Mouse (Mus musculus) limb, embryonic 15.5 days (tissue): ENCODE measurements around the gene Rcor3. TPM values are rescaled to one million over a fixed set of nuclear protein-coding genes. Genes with fewer than 3 reads are reported as not detected.

Source experiments
- ATAC-seq: fragments of 200-750 bp; cut with Nextera tagmentation; 2 replicates; pipeline ENCODE4 v1.8.0; 2017; ENCODE audit warnings: low read depth, moderate TSS enrichment; ENCODE audit not compliant: insufficient number of reproducible peaks, low FRiP score, low TSS enrichment
- H3K27ac ChIP-seq: fragments of 300-500 bp; sonication (generic); 2 replicates; pipeline ENCODE4 v1.5.1; 2015; ENCODE audit warnings: moderate library complexity, mild to moderate bottlenecking, inconsistent platforms
- H3K27me3 ChIP-seq: fragments of 300-500 bp; sonication (generic); 2 replicates; pipeline ENCODE4 v1.6.1; 2015; ENCODE audit warnings: inconsistent platforms
- H3K36me3 ChIP-seq: fragments of 300-500 bp; sonication (generic); 2 replicates; pipeline ENCODE4 v1.6.1; 2015; ENCODE audit warnings: inconsistent platforms
- H3K4me1 ChIP-seq: fragments of 300-500 bp; sonication (generic); 2 replicates; pipeline ENCODE4 v1.6.1; 2015; ENCODE audit warnings: inconsistent platforms
- H3K4me2 ChIP-seq: fragments of 300-500 bp; sonication (generic); 2 replicates; pipeline ENCODE4 v1.6.1; 2015; ENCODE audit warnings: mild to moderate bottlenecking, inconsistent platforms
- H3K4me3 ChIP-seq: fragments of 300-500 bp; sonication (generic); 2 replicates; pipeline ENCODE4 v1.5.1; 2015; ENCODE audit warnings: mild to moderate bottlenecking, inconsistent platforms
- H3K9ac ChIP-seq: fragments of 300-500 bp; sonication (generic); 2 replicates; pipeline ENCODE4 v1.6.1; 2015; ENCODE audit warnings: inconsistent platforms
- H3K9me3 ChIP-seq: fragments of 300-500 bp; sonication (generic); 2 replicates; pipeline ENCODE4 v1.6.1; 2016; ENCODE audit warnings: inconsistent platforms
- WGBS: fragments of 180-500 bp; shearing (Covaris S2); methylation state at CpG from one replicate; pipeline ENCODE4 v1.1.7; 2015; 5-methylcytosine and 5-hydroxymethylcytosine counted together
- polyA plus RNA-seq: library from polyadenylated mRNA; unstranded; fragments of >200 nt; fragmentation: Nextera tagmentation; extraction: Ambion mirVana; gene quantifications from 2 replicates; pipeline ENCODE4 v1.2.1, GENCODE M21; 2015

The Rcor3 gene
- polyA plus RNA-seq, 1 experiment from 2014 or later: 33.1 TPM

GRCm38 (mm10) chr1:192079121-192079520, 58.7 kb downstream of the Rcor3 start:
- Histone ChIP-seq H3K4me2 (no peak overlapping the region), H3K27ac (no peak overlapping the region), H3K9me3 (peaks cover 4% of the 10 kb centered on the region; the same call in 1 of the 2 replicates), H3K27me3 (no peaks in the 10 kb centered on the region), H3K4me3 (no peak overlapping the region), H3K9ac (no peak overlapping the region), H3K36me3 (no peaks in the 10 kb centered on the region), H3K4me1 (peaks cover 20% of the 10 kb centered on the region)
- ATAC-seq: no peak
- WGBS: 77% methylated on average over 1 of the region's 1 CpGs

- Histone ChIP-seq H3K9me3 (peaks cover 4% of the 10 kb centered on the region; the same call in 1 of the 2 replicates), H3K36me3 (no peaks in the 10 kb centered on the region), H3K4me2 (no peak overlapping the region), H3K27me3 (no peaks in the 10 kb centered on the region), H3K27ac (peak overlapping the region; percentile 43), H3K4me1 (peaks cover 20% of the 10 kb centered on the region), H3K9ac (no peak overlapping the region), H3K4me3 (no peak overlapping the region)
- WGBS: 37% methylated on average over 3 of the region's 3 CpGs
- ATAC-seq: 0 out of 2 replicates have a peak, but pooled peaks have one; percentile 42
Observed at GRCm38 (mm10) chr1:192078406-192078805, 59.5 kb downstream of the Rcor3 start.

GRCm38 (mm10) chr1:192076796-192077535, 60.9 kb downstream of the Rcor3 start:
- Histone ChIP-seq H3K4me1 (peaks cover 29% of the 10 kb centered on the region), H3K4me3 (no peak overlapping the region), H3K36me3 (no peaks in the 10 kb centered on the region), H3K4me2 (no peak overlapping the region), H3K9me3 (peaks cover 4% of the 10 kb centered on the region; the same call in 1 of the 2 replicates), H3K27me3 (no peaks in the 10 kb centered on the region), H3K27ac (peak overlapping the region; percentile 11; the same call in 1 of the 2 replicates), H3K9ac (no peak overlapping the region)
- ATAC-seq: no peak

- 70% methylated on average over 4 of the region's 4 CpGs for WGBS
- H3K36me3 ChIP-seq: no peaks in the 10 kb centered on the region
- H3K9ac ChIP-seq: no peak overlapping the region
- peaks cover 37% of the 10 kb centered on the region for H3K4me1 ChIP-seq
- no peaks in the 10 kb centered on the region; the same call in 1 of the 2 replicates for H3K27me3 ChIP-seq
- H3K4me2 ChIP-seq: no peak overlapping the region
- H3K27ac ChIP-seq: no peak overlapping the region
- H3K9me3 ChIP-seq: no peaks in the 10 kb centered on the region; the same call in 1 of the 2 replicates
- no peak for ATAC-seq
- H3K4me3 ChIP-seq: no peak overlapping the region
Observed at GRCm38 (mm10) chr1:192076101-192076500, 61.8 kb downstream of the Rcor3 start.

GRCm38 (mm10) chr1:192074824-192075223, 63.0 kb downstream of the Rcor3 start:
- H3K27ac ChIP-seq: no peak overlapping the region
- 74% methylated on average over 1 of the region's 1 CpGs for WGBS

GRCm38 (mm10) chr1:192072426-192072825, 65.4 kb downstream of the Rcor3 start:
- Histone ChIP-seq H3K36me3 (0 out of 2 replicates have a peak, but pooled peaks cover 7% of the 10 kb centered on the region), H3K4me3 (no peak overlapping the region), H3K4me2 (no peak overlapping the region), H3K9ac (no peak overlapping the region), H3K27me3 (no peaks in the 10 kb centered on the region; the same call in 1 of the 2 replicates), H3K9me3 (no peaks in the 10 kb centered on the region), H3K27ac (no peak overlapping the region), H3K4me1 (peaks cover 43% of the 10 kb centered on the region)
- no peak for ATAC-seq
- WGBS: 41% methylated on average over 1 of the region's 1 CpGs

More at GRCm38 (mm10) chr1:192074824-192075223, 63.0 kb downstream of the Rcor3 start:
- Histone ChIP-seq H3K4me2 (no peak overlapping the region), H3K9ac (no peak overlapping the region), H3K9me3 (no peaks in the 10 kb centered on the region), H3K36me3 (no peaks in the 10 kb centered on the region), H3K4me1 (peaks cover 50% of the 10 kb centered on the region), H3K27me3 (no peaks in the 10 kb centered on the region; the same call in 1 of the 2 replicates), H3K4me3 (no peak overlapping the region)
- no peak for ATAC-seq

- Histone ChIP-seq H3K4me1 (peaks cover 39% of the 10 kb centered on the region), H3K36me3 (peaks cover 17% of the 10 kb centered on the region; the same call in 1 of the 2 replicates), H3K9ac (no peak overlapping the region), H3K27me3 (no peaks in the 10 kb centered on the region; the same call in 1 of the 2 replicates), H3K27ac (peak overlapping the region; percentile 72), H3K4me2 (peak overlapping the region; percentile 33; the same call in 1 of the 2 replicates), H3K4me3 (no peak overlapping the region), H3K9me3 (no peaks in the 10 kb centered on the region)
- 41% methylated on average over 3 of the region's 3 CpGs for WGBS
- ATAC-seq: no peak
Observed at GRCm38 (mm10) chr1:192070618-192071051, 67.2 kb downstream of the Rcor3 start.

- H3K9ac ChIP-seq: no peak overlapping the region
- H3K9me3 ChIP-seq: no peaks in the 10 kb centered on the region
- H3K4me3 ChIP-seq: no peak overlapping the region
- H3K27ac ChIP-seq: peak overlapping the region; percentile 72
- H3K4me1 ChIP-seq: peaks cover 39% of the 10 kb centered on the region
- no peak for ATAC-seq
- 19% methylated on average over 13 of the region's 13 CpGs for WGBS
- H3K36me3 ChIP-seq: peaks cover 22% of the 10 kb centered on the region; the same call in 1 of the 2 replicates
- H3K4me2 ChIP-seq: peak overlapping the region; percentile 33; the same call in 1 of the 2 replicates
- H3K27me3 ChIP-seq: no peaks in the 10 kb centered on the region; the same call in 1 of the 2 replicates
Observed at GRCm38 (mm10) chr1:192069971-192070591, 67.8 kb downstream of the Rcor3 start.

- Histone ChIP-seq H3K4me2 (no peak overlapping the region), H3K36me3 (peaks cover 35% of the 10 kb centered on the region), H3K4me3 (no peak overlapping the region), H3K9ac (no peak overlapping the region), H3K27me3 (no peaks in the 10 kb centered on the region; the same call in 1 of the 2 replicates), H3K27ac (no peak overlapping the region), H3K4me1 (peaks cover 33% of the 10 kb centered on the region), H3K9me3 (0 out of 2 replicates have a peak, but pooled peaks cover 3% of the 10 kb centered on the region)
- 58% methylated on average over 2 of the region's 2 CpGs for WGBS
- ATAC-seq: no peak
Observed at GRCm38 (mm10) chr1:192068188-192068587, 69.7 kb downstream of the Rcor3 start.

GRCm38 (mm10) chr1:192066956-192067355, 70.9 kb downstream of the Rcor3 start:
- ATAC-seq: no peak
- Histone ChIP-seq H3K27ac (no peak overlapping the region), H3K36me3 (peaks cover 35% of the 10 kb centered on the region), H3K9me3 (0 out of 2 replicates have a peak, but pooled peaks cover 3% of the 10 kb centered on the region), H3K4me3 (no peak overlapping the region), H3K9ac (no peak overlapping the region), H3K4me1 (peaks cover 24% of the 10 kb centered on the region), H3K4me2 (no peak overlapping the region), H3K27me3 (no peaks in the 10 kb centered on the region; the same call in 1 of the 2 replicates)
- WGBS: 95% methylated on average over 3 of the region's 3 CpGs

- no peaks in the 10 kb centered on the region for H3K27me3 ChIP-seq
- no peaks in the 10 kb centered on the region for H3K4me1 ChIP-seq
- H3K9me3 ChIP-seq: 0 out of 2 replicates have a peak, but pooled peaks cover 3% of the 10 kb centered on the region
- no peak overlapping the region for H3K4me3 ChIP-seq
- no peak overlapping the region for H3K4me2 ChIP-seq
- 87% methylated on average over 8 of the region's 8 CpGs for WGBS
- H3K27ac ChIP-seq: no peak overlapping the region
- peaks cover 39% of the 10 kb centered on the region for H3K36me3 ChIP-seq
- no peak overlapping the region for H3K9ac ChIP-seq
- no peak for ATAC-seq
Observed at GRCm38 (mm10) chr1:192063209-192063946, 74.5 kb downstream of the Rcor3 start.
